Mouse (Mus musculus): ENCODE measurements around the gene Vav1. TPM values are rescaled to one million over a fixed set of nuclear protein-coding genes. Genes with fewer than 3 reads are reported as not detected.

Vav1 gene
- polyA plus RNA-seq, 1 experiment from 2014 or later = 1.4 TPM

Other genes with a start within 250 kb of the Vav1 start
- 62.9 and 67.6 TPM in 2 replicates for gene Khsrp, start 247.6 kb upstream of the Vav1 start, polyA plus RNA-seq (2014; fragmentation: Nextera tagmentation; extraction: Ambion mirVana)
- not detected in 2 replicates for gene Slc25a41, start 237.4 kb upstream of the Vav1 start, polyA plus RNA-seq (2014; fragmentation: Nextera tagmentation; extraction: Ambion mirVana)
- 1.5 and 1.9 TPM in 2 replicates for gene Crb3, start 220.0 kb upstream of the Vav1 start, polyA plus RNA-seq (2014; fragmentation: Nextera tagmentation; extraction: Ambion mirVana)
- gene Slc25a23, start 219.2 kb upstream of the Vav1 start, polyA plus RNA-seq (2014; fragmentation: Nextera tagmentation; extraction: Ambion mirVana) = 19.9 and 21.5 TPM in 2 replicates
- 4.6 and 5.7 TPM in 2 replicates for gene Dennd1c, start 200.6 kb upstream of the Vav1 start, polyA plus RNA-seq (2014; fragmentation: Nextera tagmentation; extraction: Ambion mirVana)
- 81.6 and 99.7 TPM in 2 replicates for gene Tubb4a, start 191.3 kb upstream of the Vav1 start, polyA plus RNA-seq (2014; fragmentation: Nextera tagmentation; extraction: Ambion mirVana)
- 10.9 and 12.9 TPM in 2 replicates for gene Tnfsf9, start 173.8 kb upstream of the Vav1 start, polyA plus RNA-seq (2014; fragmentation: Nextera tagmentation; extraction: Ambion mirVana)
- not detected in 2 replicates for gene Cd70, start 129.3 kb upstream of the Vav1 start, polyA plus RNA-seq (2014; fragmentation: Nextera tagmentation; extraction: Ambion mirVana)
- gene Tnfsf14, start 84.9 kb upstream of the Vav1 start, polyA plus RNA-seq (2014; fragmentation: Nextera tagmentation; extraction: Ambion mirVana) = 0.13 and 0.19 TPM in 2 replicates
- gene C3, start 51.0 kb upstream of the Vav1 start, polyA plus RNA-seq (2014; fragmentation: Nextera tagmentation; extraction: Ambion mirVana) = not detected in 2 replicates
- gene Gpr108, start 30.7 kb upstream of the Vav1 start, polyA plus RNA-seq (2014; fragmentation: Nextera tagmentation; extraction: Ambion mirVana) = 22.3 and 22.8 TPM in 2 replicates
- 31.1 and 32.5 TPM in 2 replicates for gene Trip10, start 29.6 kb upstream of the Vav1 start, polyA plus RNA-seq (2014; fragmentation: Nextera tagmentation; extraction: Ambion mirVana)
- gene Adgre1, start 79.6 kb downstream of the Vav1 start, polyA plus RNA-seq (2014; fragmentation: Nextera tagmentation; extraction: Ambion mirVana) = 2.0 and 2.3 TPM in 2 replicates

All from forebrain, embryonic 11.5 days (tissue).